Mouse (Mus musculus): ENCODE data around the gene Mpo.

GRCm38 (mm10) chr11:87793460-87793859 lies at the start of gene Mpo:
- TF ChIP-seq POLR2A (IDR thresholded peaks at IDR 0.05; ENCODE audit: borderline replicate concordance, extremely low read depth, insufficient read depth, insufficient read length, poor library complexity, severe bottlenecking) (no peak), CTCF (IDR thresholded peaks at IDR 0.05; ENCODE audit: borderline replicate concordance, extremely low read depth, insufficient read depth, insufficient read length) (no peak)
